Mouse (Mus musculus) lung, embryonic 16.5 days (tissue): Measurements from ENCODE around the gene Eif4a3. TPM values are rescaled to one million over a fixed set of nuclear protein-coding genes. Genes with fewer than 3 reads are reported as not detected.

Experiments used
- ATAC-seq: fragments of 200-750 bp; cut with Nextera tagmentation; 2 replicates; pipeline ENCODE4 v1.8.0; 2017; ENCODE audit warnings: low read depth, mild to moderate bottlenecking, moderate library complexity
- H3K27ac ChIP-seq: fragments of 300-500 bp; sonication (generic); 2 replicates; pipeline ENCODE4 v1.5.1; 2014; ENCODE audit warnings: mild to moderate bottlenecking, control low read depth, low read length
- H3K27me3 ChIP-seq: fragments of 300-500 bp; sonication (generic); 2 replicates; pipeline ENCODE4 v1.6.1; 2014; ENCODE audit warnings: low read depth, low read length, mixed read lengths; ENCODE audit not compliant: control insufficient read depth, insufficient read depth
- H3K36me3 ChIP-seq: fragments of 300-500 bp; sonication (generic); 2 replicates; pipeline ENCODE4 v1.6.1; 2014; ENCODE audit warnings: low read length; ENCODE audit not compliant: control insufficient read depth, insufficient read depth
- H3K4me1 ChIP-seq: fragments of 300-500 bp; sonication (generic); replicated peaks from 2 replicates; pipeline ENCODE4 v1.6.1; 2014; ENCODE audit warnings: low read length, mixed read lengths; ENCODE audit not compliant: control insufficient read depth, insufficient read depth
- H3K4me2 ChIP-seq: fragments of 300-500 bp; sonication (generic); 2 replicates; pipeline ENCODE4 v1.6.1; 2014; ENCODE audit warnings: low read depth, low read length, control low read depth
- H3K4me3 ChIP-seq: fragments of 300-500 bp; sonication (generic); 2 replicates; pipeline ENCODE4 v1.5.1; 2014; ENCODE audit warnings: mild to moderate bottlenecking, low read length, control low read depth
- H3K9ac ChIP-seq: fragments of 300-500 bp; sonication (generic); 2 replicates; pipeline ENCODE4 v1.6.1; 2014; ENCODE audit warnings: low read length, control low read depth
- H3K9me3 ChIP-seq: fragments of 300-500 bp; sonication (generic); 2 replicates; pipeline ENCODE4 v1.6.1; 2016; ENCODE audit warnings: low read length; ENCODE audit not compliant: control insufficient read depth
- WGBS: fragments of 180-500 bp; shearing (Covaris S2); extraction: QIAGEN DNeasy Blood & Tissue Kit; methylation state at CpG from one replicate; pipeline ENCODE4 v1.1.7; 2014; 5-methylcytosine and 5-hydroxymethylcytosine counted together
- polyA plus RNA-seq: library from polyadenylated mRNA; unstranded; fragments of >200 nt; fragmentation: Nextera tagmentation; extraction: Ambion mirVana; gene quantifications from 2 replicates; pipeline ENCODE4 v1.2.1, GENCODE M21; 2015

Gene Eif4a3
- 330 and 339 TPM in 2 replicates for polyA plus RNA-seq

DNA sequence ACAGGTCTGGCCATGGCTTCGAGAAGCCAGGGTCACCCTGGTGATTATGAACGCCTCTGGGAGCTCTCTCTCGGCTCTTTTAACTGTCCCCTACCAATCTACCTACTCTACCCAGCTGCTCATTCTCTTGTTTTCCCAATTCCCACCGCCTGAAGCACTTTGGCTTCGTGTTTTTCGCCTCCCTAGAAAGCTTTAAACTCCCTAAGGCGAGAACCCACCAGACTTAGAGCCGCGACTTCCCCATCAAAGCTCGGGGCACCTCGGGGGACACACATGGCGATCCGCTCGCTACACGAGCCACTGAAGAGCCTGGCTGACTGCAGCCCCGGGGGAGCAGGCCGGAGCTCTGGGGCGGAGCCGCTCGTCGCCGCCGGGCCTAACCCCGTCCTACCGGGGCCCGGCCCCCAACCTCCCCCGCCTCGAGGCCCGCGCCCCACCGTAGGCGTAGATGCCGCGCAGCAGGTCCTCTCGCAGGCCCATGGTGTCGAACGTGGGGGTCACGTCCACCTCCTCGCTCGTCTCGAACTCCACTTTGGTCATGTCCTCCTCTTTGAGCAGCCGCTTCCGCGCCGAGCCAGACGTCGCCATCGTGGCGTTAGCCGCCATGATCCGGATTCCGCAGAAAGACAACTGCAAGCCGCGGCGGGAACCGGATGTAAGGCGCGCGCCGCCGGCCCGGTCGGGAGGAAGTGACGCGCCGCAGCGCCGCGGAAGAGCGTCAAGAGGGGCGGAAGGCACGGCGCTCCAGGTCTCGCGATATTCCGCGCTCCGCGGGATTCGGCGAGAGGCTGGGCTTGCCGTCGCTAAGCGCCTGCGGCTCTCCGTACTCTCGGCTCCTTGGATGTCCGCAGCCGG, at the start of gene Eif4a3:
Gene Eif4a3, minus strand, starts transcription at position 699 of the 855 bp plus-strand sequence.
- Histone ChIP-seq H3K27me3 (no peaks in the 10 kb centered on the region), H3K27ac (peak within 1 kb of the TSS; percentile 88), H3K4me2 (peak within 1 kb of the TSS; percentile 95), H3K4me1 (peaks cover 20% of the 10 kb centered on the region), H3K4me3 (peak within 1 kb of the TSS; percentile 93), H3K36me3 (peaks cover 22% of the 10 kb centered on the region), H3K9ac (peak within 1 kb of the TSS; percentile 96), H3K9me3 (no peaks in the 10 kb centered on the region)
- ATAC-seq = peak; percentile 96
- under 1% methylated on average over 89 of the region's 89 CpGs for WGBS

DNA sequence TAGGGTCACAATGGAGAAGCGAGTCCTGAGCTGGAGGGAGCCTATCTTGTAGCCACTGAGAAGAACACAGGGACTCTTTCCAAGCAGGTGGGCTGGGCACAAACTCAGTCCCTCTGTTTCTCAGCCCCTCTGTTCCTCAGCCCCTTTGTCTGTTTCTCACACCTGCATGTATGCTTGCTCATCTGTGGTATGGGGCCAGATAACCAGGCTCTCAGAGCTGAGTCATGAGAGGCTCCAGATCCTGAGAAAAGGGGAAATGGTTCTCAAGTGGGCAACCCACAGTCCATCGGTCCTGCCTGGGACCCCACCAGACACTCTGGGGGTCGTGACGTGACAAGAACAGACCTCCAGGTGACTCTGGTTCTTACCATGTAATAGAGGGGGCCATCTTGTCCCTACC, 47.2 kb upstream of the Eif4a3 start:
- no peak for ATAC-seq
- H3K4me3 ChIP-seq = no peak overlapping the region
- 83% methylated on average over 4 of the region's 4 CpGs for WGBS
- H3K9me3 ChIP-seq = no peaks in the 10 kb centered on the region
- no peaks in the 10 kb centered on the region for H3K27me3 ChIP-seq
- no peak overlapping the region for H3K4me2 ChIP-seq
- H3K36me3 ChIP-seq = peaks cover 2% of the 10 kb centered on the region; the same call in 1 of the 2 replicates
- H3K9ac ChIP-seq = no peak overlapping the region
- no peaks in the 10 kb centered on the region for H3K4me1 ChIP-seq
- no peak overlapping the region for H3K27ac ChIP-seq

DNA sequence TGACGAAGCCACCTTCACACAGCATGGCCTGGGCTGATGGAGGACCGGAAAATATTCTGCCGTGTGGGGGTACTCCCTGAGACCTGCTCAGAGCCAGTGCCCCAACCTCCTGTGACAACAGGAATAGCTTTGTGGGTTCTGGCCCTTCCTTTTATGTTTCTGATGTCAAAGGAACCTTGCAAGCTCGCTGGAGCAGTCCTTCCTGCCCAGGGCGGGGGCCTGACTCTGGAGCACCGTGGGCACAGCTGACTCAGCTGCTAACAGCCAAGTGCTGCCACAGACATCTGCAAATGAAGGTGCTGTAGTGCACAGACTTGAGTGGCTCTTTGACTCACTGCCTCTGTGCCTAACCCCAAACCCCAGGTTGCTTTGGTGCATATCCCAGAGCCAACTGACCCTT, 45.0 kb upstream of the Eif4a3 start:
- Histone ChIP-seq H3K4me2 (no peak overlapping the region), H3K4me1 (no peaks in the 10 kb centered on the region), H3K27ac (no peak overlapping the region), H3K27me3 (no peaks in the 10 kb centered on the region), H3K9ac (no peak overlapping the region), H3K9me3 (no peaks in the 10 kb centered on the region), H3K4me3 (no peak overlapping the region), H3K36me3 (0 out of 2 replicates have a peak, but pooled peaks cover 2% of the 10 kb centered on the region)
- 55% methylated on average over 6 of the region's 6 CpGs for WGBS
- no peak for ATAC-seq

DNA sequence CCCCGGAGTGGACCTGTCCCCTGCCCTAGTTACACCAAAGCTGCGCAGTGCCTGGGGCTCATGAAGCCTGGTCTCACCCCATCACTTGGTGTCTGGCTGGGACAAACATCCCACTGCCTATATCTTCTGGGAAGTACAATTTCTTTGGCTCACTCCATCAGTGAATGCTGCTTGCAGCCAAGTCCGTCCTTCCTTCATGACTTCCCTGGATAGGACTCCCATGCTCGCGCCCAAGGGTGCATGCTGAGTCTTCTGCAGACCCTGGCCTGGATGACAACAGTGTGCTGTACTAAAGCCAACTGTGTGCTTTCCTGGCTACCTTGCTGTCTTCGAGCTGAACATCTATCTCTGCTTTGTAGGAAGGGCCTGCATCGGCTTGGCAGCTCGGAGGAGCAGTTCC, 44.3 kb upstream of the Eif4a3 start:
- 74% methylated on average over 8 of the region's 8 CpGs for WGBS
- no peak overlapping the region for H3K9ac ChIP-seq
- H3K4me2 ChIP-seq = no peak overlapping the region
- H3K27ac ChIP-seq = no peak overlapping the region
- no peak overlapping the region for H3K4me3 ChIP-seq
- 0 out of 2 replicates have a peak, but pooled peaks cover 2% of the 10 kb centered on the region for H3K36me3 ChIP-seq
- H3K4me1 ChIP-seq = no peaks in the 10 kb centered on the region
- no peak for ATAC-seq
- H3K9me3 ChIP-seq = no peaks in the 10 kb centered on the region
- no peaks in the 10 kb centered on the region for H3K27me3 ChIP-seq

DNA sequence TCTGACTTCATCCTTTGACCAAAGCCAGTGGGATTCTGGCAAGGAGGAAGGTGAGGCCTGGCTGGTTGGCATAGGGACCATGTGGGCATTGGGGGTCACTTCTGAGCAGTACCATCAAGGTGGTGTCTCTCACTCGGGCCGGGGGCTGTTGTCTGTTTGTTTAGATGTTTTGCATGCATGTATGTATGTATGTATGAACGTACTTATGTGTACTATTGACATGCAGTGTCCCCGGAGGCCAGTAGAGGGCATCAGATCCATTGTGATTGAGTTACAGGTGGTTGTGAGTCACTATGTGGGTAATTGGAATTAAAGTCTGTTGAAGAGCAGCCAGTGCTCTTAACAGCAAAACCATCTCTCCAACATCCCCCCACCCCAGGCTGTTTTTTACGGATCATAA, 39.7 kb upstream of the Eif4a3 start:
- WGBS = 4% methylated on average over 5 of the region's 5 CpGs
- H3K4me3 ChIP-seq = no peak overlapping the region
- H3K4me1 ChIP-seq = no peaks in the 10 kb centered on the region
- H3K4me2 ChIP-seq = no peak overlapping the region
- no peaks in the 10 kb centered on the region for H3K27me3 ChIP-seq
- H3K36me3 ChIP-seq = no peaks in the 10 kb centered on the region
- ATAC-seq = peak; percentile 66; the same call in 1 of the 2 replicates
- no peaks in the 10 kb centered on the region for H3K9me3 ChIP-seq
- no peak overlapping the region for H3K27ac ChIP-seq
- no peak overlapping the region for H3K9ac ChIP-seq

DNA sequence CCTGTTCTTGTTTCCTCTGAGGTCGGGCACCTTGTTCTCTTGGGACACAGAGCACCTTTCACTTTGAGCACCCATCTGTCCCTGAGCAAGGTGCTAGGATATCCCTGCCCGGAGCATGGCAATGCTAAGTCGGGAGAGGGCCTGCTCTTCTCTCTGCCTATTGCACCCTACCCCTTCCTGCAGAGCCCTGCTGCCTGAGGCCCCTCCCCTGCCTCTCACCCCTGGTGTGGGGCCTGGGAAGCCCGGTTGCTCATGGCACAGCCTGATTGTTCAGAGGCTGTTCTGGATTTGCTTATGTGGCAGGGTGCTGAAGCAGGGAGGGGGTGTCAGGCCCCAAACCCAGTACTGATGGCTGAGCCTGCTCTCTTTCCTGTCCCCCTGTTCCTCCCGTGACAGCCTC, 39.3 kb upstream of the Eif4a3 start:
- Histone ChIP-seq H3K4me1 (no peaks in the 10 kb centered on the region), H3K9me3 (no peaks in the 10 kb centered on the region), H3K9ac (no peak overlapping the region), H3K27me3 (no peaks in the 10 kb centered on the region), H3K4me3 (no peak overlapping the region), H3K27ac (no peak overlapping the region), H3K4me2 (no peak overlapping the region), H3K36me3 (no peaks in the 10 kb centered on the region)
- 40% methylated on average over 5 of the region's 5 CpGs for WGBS
- ATAC-seq = peak; percentile 44; the same call in 1 of the 2 replicates

DNA sequence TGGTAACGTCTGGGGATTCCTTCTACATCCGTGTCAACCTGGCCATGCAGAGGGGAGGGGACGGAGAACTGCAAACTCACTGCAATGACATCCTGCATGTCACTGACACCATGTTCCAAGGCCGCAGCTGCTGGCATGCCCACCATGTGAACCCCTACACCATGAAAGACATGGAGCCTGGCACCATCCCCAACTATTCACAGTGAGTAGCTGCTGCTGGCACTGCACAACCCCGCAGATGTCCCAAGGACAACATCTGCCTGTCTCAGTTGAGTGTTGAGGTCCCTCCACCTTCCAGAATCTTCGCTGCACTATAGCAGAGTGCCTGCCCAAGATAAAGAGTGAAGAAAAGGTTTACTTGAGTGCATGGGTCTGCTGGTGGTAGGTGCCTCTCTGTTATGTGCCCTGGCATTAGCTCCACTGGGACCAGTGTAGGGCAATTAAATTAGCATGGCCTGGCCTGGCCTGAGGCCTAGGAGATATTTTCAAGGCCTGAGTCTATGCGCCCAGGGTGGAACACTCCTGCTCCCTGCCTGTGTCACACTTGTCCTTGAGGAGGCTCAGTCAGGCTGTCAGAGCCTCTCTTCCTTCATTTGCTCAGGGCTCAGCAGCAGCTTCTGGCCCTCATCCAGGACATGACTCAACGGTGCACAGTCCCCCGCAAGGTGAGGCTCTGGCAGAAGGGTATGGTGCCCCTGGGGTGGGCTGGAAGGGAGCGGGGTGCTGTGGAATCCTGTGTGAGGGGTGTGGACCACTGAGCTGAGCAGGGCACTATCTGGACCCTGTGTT, 38.6 kb upstream of the Eif4a3 start:
- Histone ChIP-seq H3K27me3 (no peaks in the 10 kb centered on the region; the same call in 1 of the 2 replicates), H3K4me2 (no peak overlapping the region), H3K36me3 (no peaks in the 10 kb centered on the region), H3K9ac (no peak overlapping the region), H3K4me3 (no peak overlapping the region), H3K9me3 (no peaks in the 10 kb centered on the region), H3K27ac (no peak overlapping the region), H3K4me1 (no peaks in the 10 kb centered on the region)
- WGBS = 68% methylated on average over 10 of the region's 10 CpGs
- ATAC-seq = no peak

DNA sequence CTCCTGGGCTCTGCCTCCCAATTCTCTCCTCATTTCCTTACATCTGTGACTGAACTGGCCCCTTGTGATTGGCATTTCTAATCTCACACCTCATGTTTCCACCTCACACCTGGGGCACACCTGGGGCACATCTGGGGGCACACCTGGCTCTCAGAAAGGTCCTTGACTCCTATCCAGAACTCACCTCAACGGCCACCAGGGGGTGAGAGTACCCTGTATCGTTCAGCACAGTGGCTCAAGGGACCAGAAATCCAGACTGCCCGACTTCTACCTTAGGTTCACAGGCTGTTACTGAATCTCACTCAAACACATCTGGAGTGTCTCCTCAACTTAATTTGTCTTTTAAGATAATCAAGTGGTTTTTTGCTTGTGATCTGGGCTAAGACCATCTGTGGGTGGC, 32.1 kb upstream of the Eif4a3 start:
- ATAC-seq = no peak
- no peak overlapping the region for H3K9ac ChIP-seq
- H3K9me3 ChIP-seq = no peaks in the 10 kb centered on the region
- no peak overlapping the region for H3K27ac ChIP-seq
- H3K4me3 ChIP-seq = no peak overlapping the region
- H3K4me1 ChIP-seq = no peaks in the 10 kb centered on the region
- no peak overlapping the region for H3K4me2 ChIP-seq
- H3K27me3 ChIP-seq = no peaks in the 10 kb centered on the region; the same call in 1 of the 2 replicates
- H3K36me3 ChIP-seq = no peaks in the 10 kb centered on the region
- 27% methylated on average over 3 of the region's 3 CpGs for WGBS

DNA sequence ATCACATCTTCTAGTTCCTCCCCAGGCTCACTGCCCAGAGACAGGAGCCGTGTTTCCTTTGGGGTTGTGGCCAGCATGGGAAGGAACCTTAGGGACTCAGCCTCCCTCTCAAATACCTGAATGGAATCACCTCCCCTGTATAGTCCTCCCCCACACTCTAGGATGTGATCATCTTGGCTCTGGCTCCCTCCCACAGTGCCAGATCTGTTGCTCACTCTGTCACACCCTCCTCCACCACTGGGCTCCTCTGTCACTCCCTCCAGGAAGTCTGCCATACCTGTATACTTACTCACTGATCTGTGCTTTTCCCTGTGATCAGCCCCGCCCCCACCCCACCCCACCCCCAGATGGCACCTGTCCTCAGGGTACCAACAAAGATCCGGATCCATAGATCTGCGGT, 30.7 kb upstream of the Eif4a3 start:
- Histone ChIP-seq H3K9me3 (no peaks in the 10 kb centered on the region), H3K4me1 (no peaks in the 10 kb centered on the region), H3K4me2 (no peak overlapping the region), H3K4me3 (no peak overlapping the region), H3K27me3 (no peaks in the 10 kb centered on the region; the same call in 1 of the 2 replicates), H3K9ac (no peak overlapping the region), H3K36me3 (no peaks in the 10 kb centered on the region), H3K27ac (no peak overlapping the region)
- 51% methylated on average over 4 of the region's 4 CpGs for WGBS
- ATAC-seq = no peak
